Mouse (Mus musculus) activated CD4-positive, CD25-positive, alpha-beta regulatory T cell, adult 4 months (primary cell): ENCODE measurements around the gene C530008M17Rik. TPM values are rescaled to one million over a fixed set of nuclear protein-coding genes. Genes with fewer than 3 reads are reported as not detected.

Experiments
- ATAC-seq: one replicate; pipeline ENCODE4 v1.8.0; 2017
- polyA plus RNA-seq, 2 experiments: library from polyadenylated mRNA; unstranded; fragments of 100-300 nt; shearing (Covaris generic); gene quantifications; one replicate each; pipeline ENCODE4 v1.2.1; 2017

Gene C530008M17Rik
- polyA plus RNA-seq, 2 experiments from 2014 or later, result 0.50 to 0.53 TPM

- ATAC-seq, result no peak
Observed at GRCm38 (mm10) chr5:76839786-76840185, 183.5 kb downstream of the C530008M17Rik start.

GRCm38 (mm10) chr5:76841859-76842258 lies 185.5 kb downstream of the C530008M17Rik start:
- no peak for ATAC-seq

GRCm38 (mm10) chr5:76843448-76843847 lies 187.1 kb downstream of the C530008M17Rik start:
- peak; percentile 81 for ATAC-seq

GRCm38 (mm10) chr5:76843851-76844419 lies 187.6 kb downstream of the C530008M17Rik start:
- ATAC-seq, result no peak

GRCm38 (mm10) chr5:76844618-76845186 lies 188.4 kb downstream of the C530008M17Rik start:
- no peak for ATAC-seq

GRCm38 (mm10) chr5:76847106-76847505 lies 190.8 kb downstream of the C530008M17Rik start:
- ATAC-seq, result no peak

GRCm38 (mm10) chr5:76851316-76851715 lies 195.0 kb downstream of the C530008M17Rik start:
- ATAC-seq, result peak; percentile 28

GRCm38 (mm10) chr5:76853549-76853948 lies 197.2 kb downstream of the C530008M17Rik start:
- ATAC-seq, result peak; percentile 71

- no peak for ATAC-seq
Observed at GRCm38 (mm10) chr5:76855829-76856600, 199.7 kb downstream of the C530008M17Rik start.

- no peak for ATAC-seq
Observed at GRCm38 (mm10) chr5:76857103-76858015, 201.0 kb downstream of the C530008M17Rik start.

- no peak for ATAC-seq
Observed at GRCm38 (mm10) chr5:76858444-76858843, 202.1 kb downstream of the C530008M17Rik start.

GRCm38 (mm10) chr5:76866819-76867218 lies 210.5 kb downstream of the C530008M17Rik start:
- no peak for ATAC-seq

GRCm38 (mm10) chr5:76868693-76869286 lies 212.5 kb downstream of the C530008M17Rik start:
- peak; percentile 23 for ATAC-seq

GRCm38 (mm10) chr5:76869553-76869952 lies 213.2 kb downstream of the C530008M17Rik start:
- no peak for ATAC-seq

- no peak for ATAC-seq
Observed at GRCm38 (mm10) chr5:76876106-76876758, 219.9 kb downstream of the C530008M17Rik start.

GRCm38 (mm10) chr5:76884107-76884506 lies 227.8 kb downstream of the C530008M17Rik start:
- ATAC-seq, result no peak

- no peak for ATAC-seq
Observed at GRCm38 (mm10) chr5:76887011-76887410, 230.7 kb downstream of the C530008M17Rik start.

- no peak for ATAC-seq
Observed at GRCm38 (mm10) chr5:76892608-76893007, 236.3 kb downstream of the C530008M17Rik start.

GRCm38 (mm10) chr5:76893084-76893483 lies 236.8 kb downstream of the C530008M17Rik start:
- ATAC-seq, result no peak

GRCm38 (mm10) chr5:76902131-76902530 lies 245.8 kb downstream of the C530008M17Rik start:
- no peak for ATAC-seq

GRCm38 (mm10) chr5:76904713-76905404 lies 248.5 kb downstream of the C530008M17Rik start:
- peak; percentile 29 for ATAC-seq
